Mouse (Mus musculus): ENCODE measurements around the gene Rab39. TPM values are rescaled to one million over a fixed set of nuclear protein-coding genes. Genes with fewer than 3 reads are reported as not detected.

Rab39 gene
- polyA plus RNA-seq, 1 experiment from 2014 or later = 0.14 TPM

- Histone ChIP-seq H3K4me1 (ENCODE audit: control insufficient read depth, insufficient read depth, low read length) (peaks cover 14% of the 10 kb centered on the region; the same call in 1 of the 2 replicates), H3K27me3 (ENCODE audit: control insufficient read depth, insufficient read depth, low read length) (no peaks in the 10 kb centered on the region), H3K36me3 (ENCODE audit: control insufficient read depth, insufficient read depth, low read length) (0 out of 2 replicates have a peak, but pooled peaks cover 3% of the 10 kb centered on the region), H3K9ac (ENCODE audit: low read depth, low read length) (no peak overlapping the region), H3K27ac (ENCODE audit: low read depth, low read length) (no peak overlapping the region), H3K9me3 (ENCODE audit: control insufficient read depth, low read length) (no peaks in the 10 kb centered on the region), H3K4me3 (ENCODE audit: low read length) (peak overlapping the region; percentile 95; the same call in 1 of the 2 replicates), H3K4me2 (replicated peaks; ENCODE audit: low read depth, low read length) (peak overlapping the region; percentile 62; the same call in 1 of the 2 replicates)
- no peak for ATAC-seq (ENCODE audit: low FRiP score, low TSS enrichment)
Observed at GRCm38 (mm10) chr9:53665428-53665827, 40.6 kb downstream of the Rab39 start.

- Histone ChIP-seq H3K36me3 (ENCODE audit: control insufficient read depth, insufficient read depth, low read length) (0 out of 2 replicates have a peak, but pooled peaks cover 3% of the 10 kb centered on the region), H3K27ac (ENCODE audit: low read depth, low read length) (no peak overlapping the region), H3K27me3 (ENCODE audit: control insufficient read depth, insufficient read depth, low read length) (no peaks in the 10 kb centered on the region), H3K9ac (ENCODE audit: low read depth, low read length) (no peak overlapping the region), H3K4me1 (ENCODE audit: control insufficient read depth, insufficient read depth, low read length) (peaks cover 14% of the 10 kb centered on the region; the same call in 1 of the 2 replicates), H3K4me3 (ENCODE audit: low read length) (no peak overlapping the region), H3K9me3 (ENCODE audit: control insufficient read depth, low read length) (no peaks in the 10 kb centered on the region), H3K4me2 (replicated peaks; ENCODE audit: low read depth, low read length) (no peak overlapping the region)
- WGBS = 70% methylated on average over 2 of the region's 2 CpGs
- no peak for ATAC-seq (ENCODE audit: low FRiP score, low TSS enrichment)
Observed at GRCm38 (mm10) chr9:53664819-53665218, 41.2 kb downstream of the Rab39 start.

GRCm38 (mm10) chr9:53634796-53635195 is 71.2 kb downstream of the Rab39 start:
- ATAC-seq (ENCODE audit: low FRiP score, low TSS enrichment) = no peak
- Histone ChIP-seq H3K9me3 (ENCODE audit: control insufficient read depth, low read length) (no peaks in the 10 kb centered on the region), H3K27ac (ENCODE audit: low read depth, low read length) (no peak overlapping the region), H3K4me1 (ENCODE audit: control insufficient read depth, insufficient read depth, low read length) (no peaks in the 10 kb centered on the region), H3K9ac (ENCODE audit: low read depth, low read length) (no peak overlapping the region), H3K4me3 (ENCODE audit: low read length) (no peak overlapping the region), H3K4me2 (replicated peaks; ENCODE audit: low read depth, low read length) (no peak overlapping the region), H3K36me3 (ENCODE audit: control insufficient read depth, insufficient read depth, low read length) (peaks cover 68% of the 10 kb centered on the region), H3K27me3 (ENCODE audit: control insufficient read depth, insufficient read depth, low read length) (no peaks in the 10 kb centered on the region)
- 95% methylated on average over 6 of the region's 6 CpGs for WGBS

Other genes starting within 250 kb of the Rab39 start
- 24.9 and 26.1 TPM in 2 replicates for gene Atm, start 169.5 kb downstream of the Rab39 start, polyA plus RNA-seq (2014; fragmentation: Nextera tagmentation; extraction: Ambion mirVana)
- 15.4 and 25.3 TPM in 2 replicates for gene Npat, start 169.2 kb downstream of the Rab39 start, polyA plus RNA-seq (2014; fragmentation: Nextera tagmentation; extraction: Ambion mirVana)
- 104 and 108 TPM in 2 replicates for gene Acat1, start 95.8 kb downstream of the Rab39 start, polyA plus RNA-seq (2014; fragmentation: Nextera tagmentation; extraction: Ambion mirVana)
- gene Cul5, start 36.2 kb downstream of the Rab39 start, polyA plus RNA-seq (2014; fragmentation: Nextera tagmentation; extraction: Ambion mirVana) = 43.3 and 57.4 TPM in 2 replicates
- gene Slc35f2, start 65.3 kb upstream of the Rab39 start, polyA plus RNA-seq (2014; fragmentation: Nextera tagmentation; extraction: Ambion mirVana) = 7.6 and 11.2 TPM in 2 replicates
- gene Sln, start 143.9 kb upstream of the Rab39 start, polyA plus RNA-seq (2014; fragmentation: Nextera tagmentation; extraction: Ambion mirVana) = 0.39 and 0.49 TPM in 2 replicates